Mouse (Mus musculus) megakaryocyte-erythroid progenitor cell, adult 5-6 weeks (primary cell): Measurements from ENCODE around the gene Ogt. TPM values are rescaled to one million over a fixed set of nuclear protein-coding genes. Genes with fewer than 3 reads are reported as not detected.
A peak's percentile ranks its signal among the peaks of the same experiment; 100 is the strongest.

Source experiments
- ATAC-seq: replicated peaks from 2 replicates; pipeline ENCODE4 v1.8.0; 2016; ENCODE audit warnings: mild to moderate bottlenecking, inconsistent platforms; ENCODE audit not compliant: severe bottlenecking, poor library complexity, low FRiP score, low TSS enrichment
- total RNA-seq, 2 experiments: library from RNA; stranded (forward) in 1 of 2; stranded (reverse) in 1 of 2; fragments of 200-1000, 215-1000 nt in 1 of 2; fragments of >200 nt in 1 of 2; fragmentation: Nextera tagmentation in 1 of 2; gene quantifications; 2 replicates each; pipeline ENCODE4 v1.2.3; 2014 to 2017

Ogt gene
- total RNA-seq (2014; fragmentation: Nextera tagmentation) (218 and 280 TPM in 2 replicates), total RNA-seq (2017) (70.8 and 93.6 TPM in 2 replicates)

- peak; percentile 94 for ATAC-seq
Measured at GRCm38 (mm10) chrX:101639741-101640166, at the start of gene Ogt. TSS of gene Ogt (plus strand) at chrX:101640060.

- no peak for ATAC-seq
Measured at GRCm38 (mm10) chrX:101616183-101616582, 23.7 kb upstream of the Ogt start.

GRCm38 (mm10) chrX:101617889-101618288 is 22.0 kb upstream of the Ogt start:
- ATAC-seq: no peak

GRCm38 (mm10) chrX:101620317-101620716 is 19.5 kb upstream of the Ogt start:
- no peak for ATAC-seq

GRCm38 (mm10) chrX:101622539-101622938 is 17.3 kb upstream of the Ogt start:
- no peak for ATAC-seq

GRCm38 (mm10) chrX:101636821-101637525 is 2.9 kb upstream of the Ogt start:
- no peak for ATAC-seq

GRCm38 (mm10) chrX:101638856-101639255 is 1.0 kb upstream of the Ogt start:
- no peak for ATAC-seq

- no peak for ATAC-seq
Measured at GRCm38 (mm10) chrX:101639306-101639705, 554 bp upstream of the Ogt start.

GRCm38 (mm10) chrX:101640194-101641160 is 617 bp downstream of the Ogt start:
- peak; percentile 73 for ATAC-seq

GRCm38 (mm10) chrX:101641161-101641530 is 1.3 kb downstream of the Ogt start:
- ATAC-seq: no peak

GRCm38 (mm10) chrX:101642091-101642490 is 2.2 kb downstream of the Ogt start:
- ATAC-seq: no peak

- no peak for ATAC-seq
Measured at GRCm38 (mm10) chrX:101645286-101645685, 5.4 kb downstream of the Ogt start.

- ATAC-seq: peak; percentile 83
Measured at GRCm38 (mm10) chrX:101646621-101647020, 6.8 kb downstream of the Ogt start.

GRCm38 (mm10) chrX:101695686-101696085 is 55.8 kb downstream of the Ogt start:
- no peak for ATAC-seq

- no peak for ATAC-seq
Measured at GRCm38 (mm10) chrX:101697537-101697936, 57.7 kb downstream of the Ogt start.

- no peak for ATAC-seq
Measured at GRCm38 (mm10) chrX:101698232-101698631, 58.4 kb downstream of the Ogt start.

- ATAC-seq: no peak
Measured at GRCm38 (mm10) chrX:101705111-101705510, 65.3 kb downstream of the Ogt start.

GRCm38 (mm10) chrX:101720401-101720800 is 80.5 kb downstream of the Ogt start:
- ATAC-seq: no peak

- ATAC-seq: no peak
Measured at GRCm38 (mm10) chrX:101730010-101730409, 90.2 kb downstream of the Ogt start.

GRCm38 (mm10) chrX:101732644-101733043 is 92.8 kb downstream of the Ogt start:
- ATAC-seq: no peak
